Mouse (Mus musculus): ENCODE data around the gene Arsk. TPM values are rescaled to one million over a fixed set of nuclear protein-coding genes. Genes with fewer than 3 reads are reported as not detected.

Arsk gene
- polyA plus RNA-seq, 1 experiment from 2014 or later: 4.7 TPM

Other genes with a start within 250 kb of the Arsk start
- gene Rhobtb3, start 154.7 kb downstream of the Arsk start, polyA plus RNA-seq (2015; fragmentation: Nextera tagmentation; extraction: Ambion mirVana): 12.3 and 19.4 TPM in 2 replicates
- 0.22 and 0.48 TPM in 2 replicates for gene Spata9, start 131.5 kb downstream of the Arsk start, polyA plus RNA-seq (2015; fragmentation: Nextera tagmentation; extraction: Ambion mirVana)
- gene Rfesd, start 79.9 kb downstream of the Arsk start, polyA plus RNA-seq (2015; fragmentation: Nextera tagmentation; extraction: Ambion mirVana): 14.7 and 18.1 TPM in 2 replicates
- gene Gpr150, start 41.7 kb downstream of the Arsk start, polyA plus RNA-seq (2015; fragmentation: Nextera tagmentation; extraction: Ambion mirVana): 0.26 and 0.28 TPM in 2 replicates
- 7.7 and 8.4 TPM in 2 replicates for gene Ttc37, start 74 bp upstream of the Arsk start, polyA plus RNA-seq (2015; fragmentation: Nextera tagmentation; extraction: Ambion mirVana)
- not detected in 2 replicates for gene Fam81b, start 206.4 kb upstream of the Arsk start, polyA plus RNA-seq (2015; fragmentation: Nextera tagmentation; extraction: Ambion mirVana)